Mouse (Mus musculus): ENCODE measurements around the gene Fbxl15. TPM values are rescaled to one million over a fixed set of nuclear protein-coding genes. Genes with fewer than 3 reads are reported as not detected.

Fbxl15 gene
- not detected in 2 replicates for polyA plus RNA-seq (2012; ENCODE audit: insufficient read depth, insufficient read length, low replicate concordance, missing spikeins)

- peak within 1 kb of the TSS; percentile 94 for H3K27ac ChIP-seq (ENCODE audit: insufficient read depth, low read depth, low read length)
- H3K4me3 ChIP-seq (ENCODE audit: insufficient read depth, low read depth, low read length), result peak within 1 kb of the TSS; percentile 81
- peaks cover 28% of the 10 kb centered on the region for H3K4me1 ChIP-seq (ENCODE audit: control insufficient read depth, insufficient read depth, low read length)
- TF ChIP-seq POLR2A (IDR thresholded peaks at IDR 0.05; ENCODE audit: insufficient read depth, low read depth, low read length) (peak; percentile 70), CTCF (IDR thresholded peaks at IDR 0.05; ENCODE audit: insufficient read depth, low read depth, low read length) (0 out of 2 replicates have a peak, but pooled peaks have one; percentile 2)
- under 1% methylated on average over 81 of the region's 81 CpGs for WGBS
Observed at GRCm38 (mm10) chr19:46328081-46329030, at the start of gene Fbxl15. TSS of gene Fbxl15 (plus strand) at chr19:46328184.

- Histone ChIP-seq H3K27ac (ENCODE audit: insufficient read depth, low read depth, low read length) (no peak overlapping the region), H3K4me3 (ENCODE audit: insufficient read depth, low read depth, low read length) (no peak overlapping the region), H3K4me1 (ENCODE audit: control insufficient read depth, insufficient read depth, low read length) (no peaks in the 10 kb centered on the region)
- WGBS, result 95% methylated on average over 11 of the region's 11 CpGs
- TF ChIP-seq POLR2A (IDR thresholded peaks at IDR 0.05; ENCODE audit: insufficient read depth, low read depth, low read length) (no peak), CTCF (IDR thresholded peaks at IDR 0.05; ENCODE audit: insufficient read depth, low read depth, low read length) (no peak)
Observed at GRCm38 (mm10) chr19:46282081-46282849, 45.7 kb upstream of the Fbxl15 start.

GRCm38 (mm10) chr19:46284686-46285085 lies 43.3 kb upstream of the Fbxl15 start:
- Histone ChIP-seq H3K4me1 (ENCODE audit: control insufficient read depth, insufficient read depth, low read length) (no peaks in the 10 kb centered on the region), H3K27ac (ENCODE audit: insufficient read depth, low read depth, low read length) (no peak overlapping the region), H3K4me3 (ENCODE audit: insufficient read depth, low read depth, low read length) (no peak overlapping the region)
- 96% methylated on average over 4 of the region's 4 CpGs for WGBS
- TF ChIP-seq CTCF (IDR thresholded peaks at IDR 0.05; ENCODE audit: insufficient read depth, low read depth, low read length) (no peak), POLR2A (IDR thresholded peaks at IDR 0.05; ENCODE audit: insufficient read depth, low read depth, low read length) (no peak)

GRCm38 (mm10) chr19:46285631-46286030 lies 42.4 kb upstream of the Fbxl15 start:
- no peak for TF ChIP-seq CTCF (IDR thresholded peaks at IDR 0.05; ENCODE audit: insufficient read depth, low read depth, low read length)
- no peak for TF ChIP-seq POLR2A (IDR thresholded peaks at IDR 0.05; ENCODE audit: insufficient read depth, low read depth, low read length)
- Histone ChIP-seq H3K27ac (ENCODE audit: insufficient read depth, low read depth, low read length) (no peak overlapping the region), H3K4me3 (ENCODE audit: insufficient read depth, low read depth, low read length) (no peak overlapping the region), H3K4me1 (ENCODE audit: control insufficient read depth, insufficient read depth, low read length) (no peaks in the 10 kb centered on the region)
- whole genome bisulfite sequencing, result 87% methylated on average over 7 of the region's 7 CpGs

GRCm38 (mm10) chr19:46286047-46286446 lies 41.9 kb upstream of the Fbxl15 start:
- TF ChIP-seq POLR2A (IDR thresholded peaks at IDR 0.05; ENCODE audit: insufficient read depth, low read depth, low read length) (no peak), CTCF (IDR thresholded peaks at IDR 0.05; ENCODE audit: insufficient read depth, low read depth, low read length) (no peak)
- WGBS, result 49% methylated on average over 6 of the region's 6 CpGs

GRCm38 (mm10) chr19:46286926-46287325 lies 41.1 kb upstream of the Fbxl15 start:
- TF ChIP-seq POLR2A (IDR thresholded peaks at IDR 0.05; ENCODE audit: insufficient read depth, low read depth, low read length) (no peak), CTCF (IDR thresholded peaks at IDR 0.05; ENCODE audit: insufficient read depth, low read depth, low read length) (no peak)
- Histone ChIP-seq H3K4me1 (ENCODE audit: control insufficient read depth, insufficient read depth, low read length) (no peaks in the 10 kb centered on the region), H3K4me3 (ENCODE audit: insufficient read depth, low read depth, low read length) (no peak overlapping the region), H3K27ac (ENCODE audit: insufficient read depth, low read depth, low read length) (no peak overlapping the region)
- WGBS, result 85% methylated on average over 3 of the region's 3 CpGs

More at GRCm38 (mm10) chr19:46286047-46286446, 41.9 kb upstream of the Fbxl15 start:
- Histone ChIP-seq H3K4me1 (ENCODE audit: control insufficient read depth, insufficient read depth, low read length) (no peaks in the 10 kb centered on the region), H3K27ac (ENCODE audit: insufficient read depth, low read depth, low read length) (no peak overlapping the region), H3K4me3 (ENCODE audit: insufficient read depth, low read depth, low read length) (no peak overlapping the region)

- no peak overlapping the region for H3K27ac ChIP-seq (ENCODE audit: insufficient read depth, low read depth, low read length)
- 91% methylated on average over 3 of the region's 3 CpGs for WGBS
- no peaks in the 10 kb centered on the region for H3K4me1 ChIP-seq (ENCODE audit: control insufficient read depth, insufficient read depth, low read length)
- H3K4me3 ChIP-seq (ENCODE audit: insufficient read depth, low read depth, low read length), result no peak overlapping the region
- TF ChIP-seq CTCF (IDR thresholded peaks at IDR 0.05; ENCODE audit: insufficient read depth, low read depth, low read length) (no peak), POLR2A (IDR thresholded peaks at IDR 0.05; ENCODE audit: insufficient read depth, low read depth, low read length) (no peak)
Observed at GRCm38 (mm10) chr19:46287566-46287965, 40.4 kb upstream of the Fbxl15 start.

- Histone ChIP-seq H3K4me1 (ENCODE audit: control insufficient read depth, insufficient read depth, low read length) (no peaks in the 10 kb centered on the region), H3K4me3 (ENCODE audit: insufficient read depth, low read depth, low read length) (no peak overlapping the region), H3K27ac (ENCODE audit: insufficient read depth, low read depth, low read length) (no peak overlapping the region)
- TF ChIP-seq CTCF (IDR thresholded peaks at IDR 0.05; ENCODE audit: insufficient read depth, low read depth, low read length), result no peak
- no peak for TF ChIP-seq POLR2A (IDR thresholded peaks at IDR 0.05; ENCODE audit: insufficient read depth, low read depth, low read length)
- WGBS, result 62% methylated on average over 12 of the region's 12 CpGs
Observed at GRCm38 (mm10) chr19:46290535-46291105, 37.4 kb upstream of the Fbxl15 start.

Data from olfactory bulb, adult 2 months (tissue).